Mouse (Mus musculus) mature B cell (primary cell): Measurements from ENCODE around the gene Bhlhe40.

ENCODE experiments used
- in situ Hi-C: fragments of 300-500 bp; cut with MboI; formaldehyde crosslinking; loops from 2 replicates; pipeline ENCODE4 v1.14.3; 2019

Gene Bhlhe40

DNA sequence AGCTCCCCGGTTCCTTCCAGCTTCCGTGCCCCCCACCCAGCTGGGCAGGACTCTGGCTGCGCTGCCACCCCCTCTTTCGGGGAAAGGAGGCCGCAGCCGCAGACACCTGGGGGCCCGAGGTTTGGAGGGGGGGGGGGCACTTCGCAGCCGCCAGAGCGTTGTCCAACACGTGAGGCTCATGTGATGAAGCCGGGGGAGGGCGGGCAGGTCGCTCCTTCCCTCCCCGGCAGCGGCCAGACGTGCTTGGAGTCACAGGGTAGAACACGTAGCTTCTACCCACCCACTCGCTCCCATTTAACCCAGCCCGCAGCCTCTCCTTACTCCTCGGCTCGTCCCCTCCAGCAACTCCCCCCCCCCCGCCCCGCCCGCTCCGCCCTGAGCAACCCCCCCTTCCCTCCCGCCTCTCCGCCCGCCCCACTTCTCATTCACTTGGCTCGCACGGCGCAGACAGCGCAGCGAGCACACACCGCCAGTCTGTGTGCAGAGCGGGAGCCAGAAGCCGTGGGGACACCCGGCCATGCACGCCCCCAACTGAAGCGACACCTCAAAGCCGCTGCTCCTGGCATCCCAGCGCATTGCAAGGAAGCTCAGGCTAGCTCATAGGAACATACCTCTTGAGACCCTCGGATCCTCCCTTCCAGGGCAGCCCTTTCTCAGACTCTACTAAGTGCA, at the start of gene Bhlhe40:
Gene Bhlhe40, plus strand, starts transcription at position 424 of the 672 bp plus-strand sequence.
- in situ Hi-C loops, result no loop called here

- in situ Hi-C loops, result no loop called here
These were observed 48.8 kb upstream of the Bhlhe40 start for GRCm38 (mm10) chr6:108611663-108612062.

GRCm38 (mm10) chr6:108618025-108618424, 42.4 kb upstream of the Bhlhe40 start:
- in situ Hi-C loops, result no loop called here

- in situ Hi-C loops, result no loop called here
These were observed 37.3 kb upstream of the Bhlhe40 start for GRCm38 (mm10) chr6:108623028-108623565.

DNA sequence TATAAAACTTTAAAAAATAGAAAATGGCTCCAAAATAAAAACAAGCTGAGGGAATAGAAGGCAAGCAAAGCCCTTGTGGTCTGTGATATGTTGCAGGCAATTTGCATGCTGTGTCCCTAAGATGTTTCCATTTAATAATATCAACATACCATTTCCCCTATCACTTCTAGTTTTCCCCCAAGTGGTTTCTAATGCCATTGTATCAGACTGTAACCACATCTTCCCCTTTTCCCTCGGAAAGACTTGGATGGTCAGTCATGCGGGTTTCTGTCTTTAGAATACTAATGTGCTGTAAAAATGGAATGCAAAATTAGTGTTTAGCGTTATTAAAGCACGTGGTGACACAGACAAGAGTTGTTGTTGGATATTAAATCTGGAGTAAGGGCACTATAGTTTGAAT, 35.5 kb upstream of the Bhlhe40 start:
- in situ Hi-C loops, result no loop called here

DNA sequence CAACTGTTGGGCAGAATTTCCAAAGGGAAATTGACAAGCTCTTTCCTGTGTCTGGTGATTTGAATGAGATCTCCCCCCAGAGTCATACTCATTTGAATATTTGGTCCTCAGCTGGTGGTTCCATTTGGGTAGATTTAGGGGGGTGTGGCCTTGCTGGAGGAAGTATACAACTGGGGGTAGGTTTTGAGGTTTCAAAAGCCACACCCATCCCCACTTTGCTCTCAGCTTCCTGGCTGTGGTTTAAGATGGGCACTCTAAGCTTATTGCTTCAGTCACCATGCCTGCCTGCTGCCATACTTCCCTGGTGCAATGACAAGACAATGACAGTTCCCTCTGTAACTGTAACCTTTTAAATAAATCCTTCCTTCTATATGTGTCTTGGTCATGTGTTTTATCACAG, 29.7 kb upstream of the Bhlhe40 start:
- in situ Hi-C loops, result no loop called here

GRCm38 (mm10) chr6:108638157-108638833, 22.1 kb upstream of the Bhlhe40 start:
- in situ Hi-C loops, result no loop called here

- in situ Hi-C loops, result no loop called here
These were observed 18.4 kb upstream of the Bhlhe40 start for GRCm38 (mm10) chr6:108642020-108642419.

GRCm38 (mm10) chr6:108643035-108643434, 17.4 kb upstream of the Bhlhe40 start:
- in situ Hi-C loops, result no loop called here

DNA sequence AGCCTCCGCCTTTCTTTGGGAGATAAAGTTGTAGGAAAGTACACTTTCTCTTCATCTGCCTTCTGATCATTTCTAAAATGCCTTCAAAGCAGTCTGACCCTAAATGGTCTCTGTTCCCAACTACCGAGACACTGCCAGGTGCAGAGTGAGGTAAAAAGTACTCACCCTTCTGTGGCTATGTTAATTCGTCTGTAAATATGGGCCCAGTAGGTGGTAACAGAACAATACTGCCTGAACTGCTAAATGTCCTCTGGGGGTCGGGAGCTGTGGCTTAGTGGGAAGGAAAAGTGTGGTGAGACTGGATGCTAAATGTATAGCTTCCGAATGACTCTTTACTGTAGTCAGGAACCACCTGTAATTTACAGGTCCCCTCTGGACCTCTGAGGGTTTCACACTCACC, 16.1 kb upstream of the Bhlhe40 start:
- in situ Hi-C loops, result no loop called here

GRCm38 (mm10) chr6:108647094-108647493, 13.3 kb upstream of the Bhlhe40 start:
- in situ Hi-C loops, result no loop called here

DNA sequence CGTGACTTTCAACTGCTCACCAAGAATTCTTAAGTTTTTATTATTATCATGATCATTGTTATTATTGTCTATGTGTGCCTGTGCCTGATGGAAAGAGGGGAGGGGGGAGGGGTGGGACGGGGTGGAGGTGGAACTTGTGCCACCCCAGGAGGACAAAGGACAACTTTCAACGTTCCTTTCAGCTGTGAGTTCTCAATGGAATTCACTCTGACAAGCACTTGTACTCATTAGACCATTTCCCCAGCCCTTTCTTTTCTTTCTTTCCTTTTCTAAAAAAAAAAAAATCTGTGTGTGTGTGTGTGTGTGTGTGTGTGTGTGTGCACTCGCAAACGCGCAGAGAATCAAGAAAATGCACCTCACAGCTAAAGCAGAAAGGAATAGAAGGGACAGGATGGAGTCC, 12.4 kb upstream of the Bhlhe40 start:
- in situ Hi-C loops, result no loop called here

DNA sequence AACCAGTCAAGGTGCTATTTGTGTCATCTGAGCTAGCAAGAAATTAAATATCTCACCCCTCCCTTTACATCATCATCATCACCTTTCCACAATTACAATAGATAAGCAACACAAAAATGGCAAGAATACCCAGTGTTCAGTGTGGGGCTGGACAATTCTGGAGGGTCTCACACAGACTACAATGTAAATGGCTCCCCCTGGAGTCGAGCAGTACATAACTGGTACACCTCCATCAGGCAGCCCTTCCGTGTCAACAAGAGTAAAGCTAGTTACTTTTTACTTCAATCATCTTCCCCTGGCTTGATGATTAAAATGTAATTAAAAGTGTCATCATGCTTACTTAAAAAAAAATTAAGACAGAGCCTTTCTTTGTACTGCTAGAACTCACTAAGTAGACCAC, 4.6 kb upstream of the Bhlhe40 start:
- in situ Hi-C loops, result no loop called here

DNA sequence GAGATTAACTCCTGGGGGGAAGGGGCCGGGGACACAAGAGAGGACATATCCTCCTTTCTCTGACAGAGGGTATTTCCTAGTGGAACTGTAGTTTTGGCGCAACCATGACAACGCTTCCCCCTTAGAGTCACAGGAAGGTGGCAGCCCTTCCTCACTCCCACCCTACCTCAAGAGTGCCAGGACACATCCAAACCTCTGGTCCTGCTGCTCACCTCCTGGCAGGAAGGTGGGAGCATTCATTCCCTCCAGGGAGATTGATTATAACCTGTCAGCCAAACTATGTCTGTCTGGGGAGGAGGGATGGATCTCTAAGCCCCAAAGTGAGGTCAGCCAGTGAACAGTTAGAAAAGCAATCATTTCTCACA, 2.4 kb upstream of the Bhlhe40 start:
- in situ Hi-C loops, result no loop called here

DNA sequence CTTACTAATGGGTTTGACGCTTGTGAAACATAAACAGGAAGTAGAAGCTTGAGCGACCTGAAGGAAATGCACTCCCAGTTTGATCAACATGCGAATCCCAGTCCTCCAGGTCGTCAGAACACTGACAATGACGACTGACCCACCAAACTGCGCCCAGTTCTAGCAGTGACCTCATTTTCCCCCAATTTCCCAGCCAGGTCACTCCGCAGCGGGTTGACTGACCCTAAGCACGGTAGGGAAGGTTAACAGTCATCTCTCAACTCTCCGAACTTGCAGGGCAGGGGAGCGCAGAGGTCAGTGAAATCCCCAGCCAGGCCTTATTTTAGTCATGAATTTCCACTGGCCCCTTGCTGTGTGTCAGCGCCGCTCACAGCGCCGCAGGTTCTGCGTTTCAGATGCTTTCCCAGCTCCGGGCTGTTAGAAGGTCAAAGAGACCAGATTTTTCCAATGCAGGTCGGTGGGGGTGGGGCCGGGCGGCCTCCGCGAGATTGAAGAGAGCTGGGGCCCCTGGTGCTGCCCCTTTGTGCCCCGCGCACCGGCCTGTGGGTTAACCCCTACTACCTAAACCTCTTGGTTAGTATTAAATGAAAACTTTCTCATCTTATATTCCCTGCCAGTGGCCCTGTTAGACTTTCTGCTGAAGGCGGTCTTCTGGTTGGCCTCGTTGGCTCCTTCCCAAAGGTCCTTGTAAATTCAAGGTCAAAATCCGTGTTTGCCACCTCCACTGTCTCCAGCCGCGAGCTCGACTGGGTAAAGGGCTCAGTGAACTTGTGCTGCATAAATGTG, 1.8 kb upstream of the Bhlhe40 start:
- in situ Hi-C loops, result no loop called here

GRCm38 (mm10) chr6:108659221-108659725, 1.2 kb upstream of the Bhlhe40 start:
- in situ Hi-C loops, result no loop called here

GRCm38 (mm10) chr6:108659726-108660205, 663 bp upstream of the Bhlhe40 start:
- in situ Hi-C loops, result no loop called here

- in situ Hi-C loops, result no loop called here
These were observed 505 bp downstream of the Bhlhe40 start for GRCm38 (mm10) chr6:108660878-108661389.

DNA sequence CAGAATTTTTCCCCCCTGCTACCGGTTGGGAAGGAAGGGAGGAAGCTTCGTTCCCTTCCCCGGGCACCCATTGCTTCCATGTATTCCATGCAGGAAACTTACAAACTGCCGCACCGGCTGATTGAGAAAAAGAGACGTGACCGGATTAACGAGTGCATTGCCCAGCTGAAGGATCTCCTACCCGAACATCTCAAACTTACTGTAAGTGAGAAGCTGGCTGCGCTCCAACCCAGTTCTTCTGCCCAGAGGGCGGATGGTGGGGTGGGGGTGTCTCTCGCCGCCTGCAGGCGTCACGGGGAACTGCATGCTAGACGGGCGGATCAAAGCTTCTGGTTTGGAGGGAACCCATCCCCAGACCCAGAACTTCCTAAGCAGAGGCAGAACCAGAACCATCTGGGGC, 983 bp downstream of the Bhlhe40 start:
- in situ Hi-C loops, result no loop called here

GRCm38 (mm10) chr6:108661890-108662289, 1.5 kb downstream of the Bhlhe40 start:
- in situ Hi-C loops, result no loop called here

GRCm38 (mm10) chr6:108662314-108663240, 2.1 kb downstream of the Bhlhe40 start:
- in situ Hi-C loops, result no loop called here
